28 mouse cellular contexts compared by ENCODE assay signal in the genomic region with DNA sequence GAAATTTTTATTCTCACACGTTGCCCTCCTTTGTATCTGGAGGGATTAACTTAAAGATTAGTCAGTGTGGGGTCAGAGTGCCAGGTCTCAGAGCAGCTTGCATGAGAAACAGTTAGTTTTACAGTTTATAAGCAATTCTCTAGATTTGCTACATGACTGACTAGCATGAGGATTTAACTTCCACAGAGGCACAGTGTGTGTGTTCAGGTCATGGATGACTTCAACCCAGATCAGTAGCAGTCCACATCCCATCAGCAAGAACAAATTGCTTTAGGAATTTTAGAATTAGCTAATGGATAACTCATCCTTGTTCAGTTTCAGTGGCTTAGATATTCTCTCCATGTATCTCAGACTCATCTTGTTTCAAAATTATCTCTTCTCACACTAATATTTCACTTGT.
"Had no signal": no experiment of that assay in that cellular context is flagged by ENCODE, and none has a peak within 500 bp of the region (broad histone marks: within the 10 kb centered on the region; RNA-seq: fewer than 3 reads in every experiment).

No protein-coding gene starts in this region.

- H3K4me1 ChIP-seq: embryonic facial prominence, embryonic 10.5 days; embryonic facial prominence, embryonic 12.5 days; embryonic facial prominence, embryonic 13.5 days; embryonic facial prominence, embryonic 15.5 days; forebrain, embryonic 10.5 days; forebrain, embryonic 12.5 days; forebrain, embryonic 13.5 days; forebrain, embryonic 15.5 days had no signal

- DNase-seq: cerebellum, adult 2 months; cerebellum, adult 8-10 months; cerebellum, adult 9-10 months; cerebellum, adult 9-11 months; cerebellum, postnatal 10 days; cerebellum, postnatal 14 days; cerebellum, postnatal 25 days; cerebellum, postnatal 36 days; embryo, embryonic 11 days; forebrain, postnatal 0 days; gastrocnemius, adult 2 months; gastrocnemius, postnatal 10 days; gastrocnemius, postnatal 14 days; gastrocnemius, postnatal 25 days; gastrocnemius, postnatal 36 days; heart, adult 11 months; heart, adult 18-20 months had no signal

- ATAC-seq: forebrain, embryonic 13.5 days; forebrain, embryonic 14.5 days; forebrain, embryonic 15.5 days; forebrain, embryonic 16.5 days; forebrain, postnatal 0 days had no signal

- H3K27me3 ChIP-seq: embryonic facial prominence, embryonic 12.5 days; embryonic facial prominence, embryonic 13.5 days; embryonic facial prominence, embryonic 15.5 days; forebrain, embryonic 12.5 days; forebrain, embryonic 13.5 days; forebrain, embryonic 15.5 days had no signal

- H3K4me3 ChIP-seq: embryonic facial prominence, embryonic 10.5 days; embryonic facial prominence, embryonic 12.5 days; embryonic facial prominence, embryonic 13.5 days; embryonic facial prominence, embryonic 15.5 days; erythroblast, embryonic 14.5 days; forebrain, embryonic 10.5 days; forebrain, embryonic 12.5 days; forebrain, embryonic 13.5 days; forebrain, embryonic 15.5 days; gastrocnemius, adult 2 months had no signal

- H3K27ac ChIP-seq: embryonic facial prominence, embryonic 10.5 days; embryonic facial prominence, embryonic 12.5 days; embryonic facial prominence, embryonic 13.5 days; embryonic facial prominence, embryonic 15.5 days; forebrain, embryonic 10.5 days; forebrain, embryonic 12.5 days; forebrain, embryonic 13.5 days; forebrain, embryonic 15.5 days; gastrocnemius, adult 2 months had no signal

- H3K36me3 ChIP-seq: embryonic facial prominence, embryonic 10.5 days; embryonic facial prominence, embryonic 12.5 days; embryonic facial prominence, embryonic 13.5 days; embryonic facial prominence, embryonic 15.5 days; forebrain, embryonic 10.5 days; forebrain, embryonic 12.5 days; forebrain, embryonic 15.5 days had no signal

- H3K9me3 ChIP-seq: embryonic facial prominence, embryonic 10.5 days; embryonic facial prominence, embryonic 12.5 days; embryonic facial prominence, embryonic 13.5 days; embryonic facial prominence, embryonic 15.5 days; forebrain, embryonic 10.5 days; forebrain, embryonic 12.5 days; forebrain, embryonic 13.5 days; forebrain, embryonic 15.5 days had no signal

- H3K4me2 ChIP-seq: embryonic facial prominence, embryonic 12.5 days; embryonic facial prominence, embryonic 13.5 days; embryonic facial prominence, embryonic 15.5 days; forebrain, embryonic 12.5 days; forebrain, embryonic 13.5 days; forebrain, embryonic 15.5 days had no signal

- H3K9ac ChIP-seq: embryonic facial prominence, embryonic 12.5 days; embryonic facial prominence, embryonic 13.5 days; embryonic facial prominence, embryonic 15.5 days; forebrain, embryonic 12.5 days; forebrain, embryonic 13.5 days; forebrain, embryonic 15.5 days; forebrain, postnatal 0 days had no signal
